Mouse (Mus musculus) erythroblast, embryonic 14.5 days (primary cell): ENCODE measurements around the gene Enpp3. TPM values are rescaled to one million over a fixed set of nuclear protein-coding genes. Genes with fewer than 3 reads are reported as not detected.

ENCODE experiments used
- H3K27me3 ChIP-seq: 2 replicates; pipeline ENCODE4 v1.6.1; 2012; ENCODE audit warnings: inconsistent platforms; ENCODE audit not compliant: control insufficient read depth
- H3K36me3 ChIP-seq: 2 replicates; pipeline ENCODE4 v1.6.1; 2012; ENCODE audit warnings: mild to moderate bottlenecking, inconsistent platforms; ENCODE audit not compliant: control insufficient read depth
- H3K4me1 ChIP-seq: 2 replicates; pipeline ENCODE4 v1.6.1; 2012; ENCODE audit warnings: inconsistent platforms; ENCODE audit not compliant: control insufficient read depth
- H3K4me3 ChIP-seq: replicated peaks from 2 replicates; pipeline ENCODE3; 2012; ENCODE audit warnings: moderate library complexity, mild to moderate bottlenecking, inconsistent platforms
- H3K9me3 ChIP-seq: 2 replicates; pipeline ENCODE4 v1.6.1; 2012; ENCODE audit warnings: low read length, inconsistent platforms, mixed read lengths; ENCODE audit not compliant: control insufficient read depth
- GATA1 ChIP-seq: IDR thresholded peaks from 2 replicates; pipeline ENCODE4 v1.6.1; 2012; ENCODE audit warnings: low read length, inconsistent platforms, mixed read lengths
- TAL1 ChIP-seq: IDR thresholded peaks from 3 replicates; pipeline ENCODE4 v1.6.1; 2012; ENCODE audit warnings: low read length, inconsistent platforms, mixed read lengths
- polyA plus RNA-seq: library from polyadenylated mRNA; stranded (reverse); fragments of >175 nt; gene quantifications from 2 replicates; pipeline ENCODE4 v1.2.3, GENCODE M21; 2012

The Enpp3 gene
- polyA plus RNA-seq, 1 experiment, result not detected

GRCm38 (mm10) chr10:24825456-24826081, 17.1 kb downstream of the Enpp3 start:
- H3K4me1 ChIP-seq, result peaks cover 92% of the 10 kb centered on the region

DNA sequence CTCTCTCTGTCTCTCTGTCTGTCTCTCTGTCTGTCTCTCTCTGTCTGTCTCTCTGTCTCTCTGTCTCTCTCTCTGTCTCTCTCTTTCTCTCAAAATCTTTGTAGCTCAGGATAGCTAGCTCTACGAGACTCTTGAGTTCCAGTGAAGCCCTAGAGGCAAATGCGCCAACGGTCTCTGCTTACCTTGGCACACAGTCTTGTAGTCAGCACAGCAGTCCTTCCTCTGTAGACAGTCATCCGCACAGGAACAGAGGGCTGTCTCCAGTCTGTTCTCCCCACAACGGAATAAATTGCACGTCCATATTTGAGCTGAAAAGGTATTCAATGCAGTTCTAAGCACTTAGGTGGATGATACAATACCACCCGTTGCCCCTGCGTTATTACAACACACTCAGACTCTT, 18.0 kb downstream of the Enpp3 start:
- peaks cover 87% of the 10 kb centered on the region for H3K4me1 ChIP-seq
- no peaks in the 10 kb centered on the region; the same call in 1 of the 2 replicates for H3K36me3 ChIP-seq
- TF ChIP-seq TAL1 (no peak), GATA1 (no peak)

More at GRCm38 (mm10) chr10:24825456-24826081, 17.1 kb downstream of the Enpp3 start:
- Histone ChIP-seq H3K9me3 (no peaks in the 10 kb centered on the region), H3K36me3 (no peaks in the 10 kb centered on the region; the same call in 1 of the 2 replicates), H3K27me3 (peaks cover under 1% of the 10 kb centered on the region; the same call in 1 of the 2 replicates), H3K4me3 (no peak overlapping the region)
- no peak for TF ChIP-seq GATA1
- no peak for TF ChIP-seq TAL1

GRCm38 (mm10) chr10:24823697-24824535, 18.7 kb downstream of the Enpp3 start:
- Histone ChIP-seq H3K9me3 (no peaks in the 10 kb centered on the region), H3K27me3 (peaks cover 11% of the 10 kb centered on the region), H3K4me3 (peak overlapping the region; percentile 14), H3K4me1 (peaks cover 80% of the 10 kb centered on the region), H3K36me3 (no peaks in the 10 kb centered on the region; the same call in 1 of the 2 replicates)
- TF ChIP-seq GATA1, result no peak
- TF ChIP-seq TAL1, result no peak

More for the DNA sequence above, 18.0 kb downstream of the Enpp3 start:
- Histone ChIP-seq H3K4me3 (no peak overlapping the region), H3K9me3 (no peaks in the 10 kb centered on the region), H3K27me3 (peaks cover 7% of the 10 kb centered on the region)

GRCm38 (mm10) chr10:24823265-24823664, 19.4 kb downstream of the Enpp3 start:
- H3K27me3 ChIP-seq, result peaks cover 12% of the 10 kb centered on the region
- H3K36me3 ChIP-seq, result no peaks in the 10 kb centered on the region; the same call in 1 of the 2 replicates
- TF ChIP-seq GATA1, result no peak
- no peak for TF ChIP-seq TAL1
- H3K4me3 ChIP-seq, result peak overlapping the region; percentile 14
- peaks cover 73% of the 10 kb centered on the region for H3K4me1 ChIP-seq
- no peaks in the 10 kb centered on the region for H3K9me3 ChIP-seq

DNA sequence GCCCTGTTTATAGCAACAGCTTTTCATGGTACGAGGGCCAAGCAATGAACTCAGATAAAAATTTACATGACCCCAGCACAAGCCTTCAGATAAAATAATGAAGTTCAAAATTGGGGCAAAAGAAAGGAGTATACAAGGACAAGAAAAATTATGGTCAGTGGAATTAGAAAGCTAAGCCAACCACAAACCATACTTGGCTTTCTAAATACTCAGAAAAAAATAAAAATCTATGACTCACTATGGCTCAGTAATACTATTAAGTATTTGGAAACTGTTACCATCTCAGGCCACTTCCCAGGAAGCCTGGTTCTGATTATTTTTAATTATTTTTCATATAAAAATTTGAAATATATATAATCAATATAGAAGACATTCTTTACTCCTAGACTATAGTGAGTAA, 19.8 kb downstream of the Enpp3 start:
- peaks cover 16% of the 10 kb centered on the region for H3K27me3 ChIP-seq
- TF ChIP-seq TAL1, result no peak
- TF ChIP-seq GATA1, result no peak
- no peak overlapping the region for H3K4me3 ChIP-seq
- no peaks in the 10 kb centered on the region; the same call in 1 of the 2 replicates for H3K36me3 ChIP-seq
- no peaks in the 10 kb centered on the region for H3K9me3 ChIP-seq
- peaks cover 69% of the 10 kb centered on the region for H3K4me1 ChIP-seq

DNA sequence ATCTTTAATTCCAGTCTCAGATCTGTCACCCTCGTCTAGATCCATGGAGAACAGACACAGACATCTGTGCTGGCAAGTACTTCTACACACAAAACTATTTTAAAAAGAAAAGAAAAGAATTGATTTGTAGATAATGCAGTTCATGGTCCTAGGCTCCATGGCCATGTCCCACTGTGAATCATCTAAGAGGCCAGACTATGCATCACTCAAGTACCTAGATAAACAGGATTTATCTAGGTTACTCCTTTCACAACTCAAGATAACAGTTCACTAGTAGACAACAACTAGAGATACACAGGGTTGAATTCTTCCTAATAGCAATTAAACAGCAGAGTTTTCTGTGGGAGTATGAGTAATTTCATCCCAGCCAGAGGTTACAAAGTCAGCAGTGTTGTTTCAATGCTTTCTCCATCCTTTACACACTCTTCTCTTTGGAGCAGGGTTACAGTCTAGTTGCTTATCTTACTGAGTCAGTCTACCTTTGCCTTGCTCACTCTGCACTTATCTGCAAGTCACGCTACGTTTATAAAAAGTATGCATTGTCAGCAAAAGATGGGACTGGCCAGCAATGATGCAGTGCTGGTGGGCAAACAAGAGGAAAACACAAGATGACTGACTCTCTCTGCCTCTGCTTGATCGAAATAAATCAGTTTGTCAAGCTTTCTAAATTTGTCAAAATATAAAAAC, 20.5 kb downstream of the Enpp3 start:
- H3K27me3 ChIP-seq, result peaks cover 23% of the 10 kb centered on the region
- peaks cover 62% of the 10 kb centered on the region for H3K4me1 ChIP-seq
- H3K36me3 ChIP-seq, result no peaks in the 10 kb centered on the region
- no peak overlapping the region for H3K4me3 ChIP-seq
- H3K9me3 ChIP-seq, result no peaks in the 10 kb centered on the region
- TF ChIP-seq TAL1 (no peak; the same call in 2 of the 3 replicates), GATA1 (peak; percentile 47)

DNA sequence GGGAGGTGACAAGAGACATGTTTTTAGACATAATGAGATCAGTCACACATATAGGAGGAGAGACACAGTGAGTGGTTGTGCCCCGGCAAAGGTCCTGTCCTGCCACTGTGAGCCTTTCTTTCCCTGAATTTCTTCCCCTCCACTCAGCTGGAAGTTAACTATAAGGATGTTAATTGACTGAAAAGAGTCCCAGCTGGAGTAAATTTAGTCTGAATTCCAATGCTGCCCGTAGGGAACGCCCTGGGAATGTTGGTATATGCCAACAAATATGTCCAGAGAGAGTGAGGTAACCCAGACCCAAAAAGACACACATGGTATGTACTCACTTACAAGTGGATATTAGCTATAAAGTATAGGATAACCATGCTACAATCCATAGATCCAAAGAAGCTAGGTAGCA, 23.1 kb downstream of the Enpp3 start:
- TF ChIP-seq TAL1 (no peak), GATA1 (no peak)
- Histone ChIP-seq H3K36me3 (no peaks in the 10 kb centered on the region), H3K4me1 (peaks cover 40% of the 10 kb centered on the region), H3K9me3 (no peaks in the 10 kb centered on the region), H3K27me3 (peaks cover 37% of the 10 kb centered on the region), H3K4me3 (no peak overlapping the region)

- no peak for TF ChIP-seq TAL1
- no peak for TF ChIP-seq GATA1
Observed at GRCm38 (mm10) chr10:24810639-24811038, 32.0 kb downstream of the Enpp3 start.

DNA sequence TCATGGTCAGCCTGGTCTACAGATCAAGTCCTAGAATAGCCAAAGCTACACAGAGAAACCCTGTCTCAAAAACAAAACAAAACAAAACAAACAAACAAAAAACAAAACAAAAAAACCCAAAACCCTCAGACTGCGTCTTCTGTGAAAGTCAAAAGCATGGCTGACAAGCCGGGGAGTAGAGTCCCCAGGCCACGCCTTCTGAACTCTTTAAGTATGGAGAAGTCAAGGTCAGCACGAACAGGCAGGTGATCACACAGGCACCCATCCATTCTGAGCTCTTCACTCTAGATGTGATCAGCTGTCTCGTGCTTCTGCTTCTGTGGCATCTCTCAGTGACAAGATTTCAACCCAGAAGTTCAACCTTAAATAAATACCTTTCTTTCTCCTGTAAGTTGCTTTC, 35.9 kb downstream of the Enpp3 start:
- peaks cover 2% of the 10 kb centered on the region; the same call in 1 of the 2 replicates for H3K9me3 ChIP-seq
- TF ChIP-seq GATA1 (no peak), TAL1 (no peak)
- H3K27me3 ChIP-seq, result peaks cover 2% of the 10 kb centered on the region; the same call in 1 of the 2 replicates
- H3K36me3 ChIP-seq, result no peaks in the 10 kb centered on the region; the same call in 1 of the 2 replicates
- H3K4me1 ChIP-seq, result peaks cover 35% of the 10 kb centered on the region
- H3K4me3 ChIP-seq, result no peak overlapping the region

More at GRCm38 (mm10) chr10:24810639-24811038, 32.0 kb downstream of the Enpp3 start:
- H3K4me1 ChIP-seq, result peaks cover 32% of the 10 kb centered on the region
- H3K36me3 ChIP-seq, result no peaks in the 10 kb centered on the region; the same call in 1 of the 2 replicates
- no peak overlapping the region for H3K4me3 ChIP-seq
- no peaks in the 10 kb centered on the region for H3K9me3 ChIP-seq
- H3K27me3 ChIP-seq, result peaks cover 20% of the 10 kb centered on the region
